Mouse (Mus musculus) CD4-positive, CD25-positive, alpha-beta regulatory T cell, adult 9 weeks (primary cell): Measurements from ENCODE around the gene Tulp2. TPM values are rescaled to one million over a fixed set of nuclear protein-coding genes. Genes with fewer than 3 reads are reported as not detected.

Source experiments
- polyA plus RNA-seq: library from polyadenylated mRNA; unstranded; fragments of 100-300 nt; shearing (Covaris generic); gene quantifications from one replicate; pipeline ENCODE4 v1.2.1, GENCODE M21; 2017

Tulp2 gene
- polyA plus RNA-seq: 1.4 TPM

GRCm38 (mm10) chr7:45481374-45481927 lies at the start of gene Tulp2:
Tulp2 (plus strand) TSS chr7:45481877.

GRCm38 (mm10) chr7:45434203-45435015 lies 47.3 kb upstream of the Tulp2 start, which contains the start of gene Gys1:
Gys1 (plus strand) TSS chr7:45434844.

GRCm38 (mm10) chr7:45437521-45438276 lies 44.0 kb upstream of the Tulp2 start, which contains the start of gene Ruvbl2:
Ruvbl2 (minus strand) TSS chr7:45438096.

GRCm38 (mm10) chr7:45459564-45460140 lies 22.0 kb upstream of the Tulp2 start, which contains the start of gene Ftl1:
Ftl1 (minus strand) TSS chr7:45459884.

GRCm38 (mm10) chr7:45466283-45467089 lies 15.2 kb upstream of the Tulp2 start, which contains the start of gene Bax:
Bax (minus strand) TSS chr7:45466898.

GRCm38 (mm10) chr7:45486761-45487415 lies 5.2 kb downstream of the Tulp2 start, which contains the start of gene Gm45808:
Gm45808 (minus strand) TSS chr7:45486811.

GRCm38 (mm10) chr7:45488293-45489204 lies 6.9 kb downstream of the Tulp2 start, which contains the start of gene Dhdh:
Dhdh (minus strand) TSS chr7:45488805.

GRCm38 (mm10) chr7:45509912-45510787 lies 28.5 kb downstream of the Tulp2 start, which contains the start of gene Nucb1:
Nucb1 (minus strand) TSS chr7:45510406.

GRCm38 (mm10) chr7:45525809-45526473 lies 44.3 kb downstream of the Tulp2 start, which contains the start of the genes Ppp1r15a and Plekha4:
Ppp1r15a (minus strand) TSS chr7:45526268.
Plekha4 (plus strand) TSS chr7:45526330.

GRCm38 (mm10) chr7:45554744-45555143 lies 73.1 kb downstream of the Tulp2 start, which contains the start of gene Hsd17b14:
Hsd17b14 (plus strand) TSS chr7:45554893.

GRCm38 (mm10) chr7:45570103-45570741 lies 88.5 kb downstream of the Tulp2 start, which contains the start of gene Bcat2:
Bcat2 (plus strand) TSS chr7:45570153.

Other genes with a start within 250 kb of the Tulp2 start
- gene Cd37, start 242.8 kb upstream of the Tulp2 start, polyA plus RNA-seq: 598 TPM
- not detected for gene Slc6a16, start 240.8 kb upstream of the Tulp2 start, polyA plus RNA-seq
- gene Slc6a21, start 204.4 kb upstream of the Tulp2 start, polyA plus RNA-seq: not detected
- 16.3 TPM for gene Trpm4, start 148.1 kb upstream of the Tulp2 start, polyA plus RNA-seq
- not detected for gene Hrc, start 146.6 kb upstream of the Tulp2 start, polyA plus RNA-seq
- gene Ppfia3, start 114.9 kb upstream of the Tulp2 start, polyA plus RNA-seq: not detected
- gene Lin7b, start 111.3 kb upstream of the Tulp2 start, polyA plus RNA-seq: not detected
- gene Snrnp70, start 86.1 kb upstream of the Tulp2 start, polyA plus RNA-seq: 241 TPM
- gene Kcna7, start 76.2 kb upstream of the Tulp2 start, polyA plus RNA-seq: not detected
- 0.41 TPM for gene Ntf5, start 68.2 kb upstream of the Tulp2 start, polyA plus RNA-seq
- gene Lhb, start 61.1 kb upstream of the Tulp2 start, polyA plus RNA-seq: not detected
- gene Gys1, start 47.0 kb upstream of the Tulp2 start, polyA plus RNA-seq: 16.5 TPM
- gene Ruvbl2, start 43.8 kb upstream of the Tulp2 start, polyA plus RNA-seq: 77.4 TPM
- 2,511 TPM for gene Ftl1, start 22.0 kb upstream of the Tulp2 start, polyA plus RNA-seq
- gene Bax, start 15.0 kb upstream of the Tulp2 start, polyA plus RNA-seq: 228 TPM
- gene Gm45808, start 4.9 kb downstream of the Tulp2 start, polyA plus RNA-seq: 0.68 TPM
- 0.88 TPM for gene Dhdh, start 6.9 kb downstream of the Tulp2 start, polyA plus RNA-seq
- gene Nucb1, start 28.5 kb downstream of the Tulp2 start, polyA plus RNA-seq: 262 TPM
- 74.3 TPM for gene Ppp1r15a, start 44.4 kb downstream of the Tulp2 start, polyA plus RNA-seq
- 1.0 TPM for gene Plekha4, start 44.5 kb downstream of the Tulp2 start, polyA plus RNA-seq
- 1.2 TPM for gene Hsd17b14, start 73.0 kb downstream of the Tulp2 start, polyA plus RNA-seq
- gene Bcat2, start 88.3 kb downstream of the Tulp2 start, polyA plus RNA-seq: 84.3 TPM
- not detected for gene Fgf21, start 133.6 kb downstream of the Tulp2 start, polyA plus RNA-seq
- gene Fut1, start 135.4 kb downstream of the Tulp2 start, polyA plus RNA-seq: not detected
- not detected for gene Izumo1, start 139.9 kb downstream of the Tulp2 start, polyA plus RNA-seq
- gene Rasip1, start 145.6 kb downstream of the Tulp2 start, polyA plus RNA-seq: 0.51 TPM
- gene Mamstr, start 158.1 kb downstream of the Tulp2 start, polyA plus RNA-seq: 1.3 TPM
- gene Fut2, start 184.5 kb downstream of the Tulp2 start, polyA plus RNA-seq: 0.25 TPM
- not detected for gene Ntn5, start 202.1 kb downstream of the Tulp2 start, polyA plus RNA-seq
- 0.16 TPM for gene Sec1, start 212.5 kb downstream of the Tulp2 start, polyA plus RNA-seq
- 8.2 TPM for gene Car11, start 218.0 kb downstream of the Tulp2 start, polyA plus RNA-seq
- gene Dbp, start 223.2 kb downstream of the Tulp2 start, polyA plus RNA-seq: 11.2 TPM
- 2,128 TPM for gene Rpl18, start 233.6 kb downstream of the Tulp2 start, polyA plus RNA-seq
- 40.0 TPM for gene Sphk2, start 236.1 kb downstream of the Tulp2 start, polyA plus RNA-seq
- 0.35 TPM for gene Fam83e, start 239.3 kb downstream of the Tulp2 start, polyA plus RNA-seq
- not detected for gene Spaca4, start 243.9 kb downstream of the Tulp2 start, polyA plus RNA-seq